Mouse (Mus musculus) neural tube, embryonic 13.5 days (tissue): ENCODE measurements at regions not wholly inside any gene's neighbourhood (a gene's known extent, or its start where the extent isn't known, plus 50 kb on each side); places are given as distances from the start of the nearest gene placed in this dataset.

Experiments
- ATAC-seq: fragments of 200-750 bp; cut with Nextera tagmentation; 2 replicates; pipeline ENCODE4 v1.8.0; 2017; ENCODE audit warnings: low read depth, mild to moderate bottlenecking, moderate TSS enrichment, moderate library complexity
- H3K27ac ChIP-seq: fragments of 300-500 bp; sonication (generic); replicated peaks from 2 replicates; pipeline ENCODE4 v1.5.1; 2015; ENCODE audit warnings: moderate library complexity, mild to moderate bottlenecking, inconsistent platforms
- H3K27me3 ChIP-seq: fragments of 300-500 bp; sonication (generic); 2 replicates; pipeline ENCODE4 v1.6.1; 2015; ENCODE audit warnings: mild to moderate bottlenecking, inconsistent platforms
- H3K36me3 ChIP-seq: fragments of 300-500 bp; sonication (generic); 2 replicates; pipeline ENCODE4 v1.6.1; 2015; ENCODE audit warnings: mild to moderate bottlenecking, inconsistent platforms
- H3K4me1 ChIP-seq: fragments of 300-500 bp; sonication (generic); replicated peaks from 2 replicates; pipeline ENCODE4 v1.6.1; 2015; ENCODE audit warnings: inconsistent platforms
- H3K4me2 ChIP-seq: fragments of 300-500 bp; sonication (generic); 2 replicates; pipeline ENCODE4 v1.6.1; 2015; ENCODE audit warnings: inconsistent platforms, mild to moderate bottlenecking, moderate library complexity
- H3K4me3 ChIP-seq: fragments of 300-500 bp; sonication (generic); 2 replicates; pipeline ENCODE4 v1.5.1; 2015; ENCODE audit warnings: mild to moderate bottlenecking, inconsistent platforms
- H3K9ac ChIP-seq: fragments of 300-500 bp; sonication (generic); 2 replicates; pipeline ENCODE4 v1.6.1; 2015; ENCODE audit warnings: moderate library complexity, mild to moderate bottlenecking, inconsistent platforms
- H3K9me3 ChIP-seq: fragments of 300-500 bp; sonication (generic); 2 replicates; pipeline ENCODE4 v1.6.1; 2016; ENCODE audit warnings: inconsistent platforms
- WGBS: fragments of 180-500 bp; shearing (Covaris S2); methylation state at CpG from one replicate; pipeline ENCODE4 v1.1.7; 2015; 5-methylcytosine and 5-hydroxymethylcytosine counted together

DNA sequence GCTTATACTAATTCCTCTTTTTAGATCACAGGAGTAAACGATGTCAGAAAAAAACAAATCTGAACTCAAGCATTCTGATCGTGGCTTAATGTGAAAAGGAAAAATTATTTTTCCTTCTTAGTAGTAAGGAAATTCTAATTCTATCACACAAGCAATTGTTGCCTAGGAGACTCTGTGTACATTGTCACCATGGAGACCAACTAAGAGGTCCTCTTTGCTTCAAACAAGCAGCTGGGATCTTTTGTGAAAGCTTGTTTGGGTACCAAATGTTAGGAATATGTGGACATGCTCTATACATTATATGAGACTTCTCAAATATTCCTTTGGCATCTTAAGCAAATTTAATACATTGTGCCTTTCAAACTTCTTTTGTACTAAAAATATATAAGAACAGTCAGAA, 345.9 kb upstream of the Atp10a start:
- Histone ChIP-seq H3K9ac (no peak overlapping the region), H3K4me1 (no peaks in the 10 kb centered on the region), H3K27me3 (no peaks in the 10 kb centered on the region), H3K4me3 (no peak overlapping the region), H3K27ac (no peak overlapping the region), H3K9me3 (no peaks in the 10 kb centered on the region), H3K4me2 (no peak overlapping the region), H3K36me3 (no peaks in the 10 kb centered on the region)
- 74% methylated on average over 2 of the region's 2 CpGs for WGBS
- no peak for ATAC-seq

DNA sequence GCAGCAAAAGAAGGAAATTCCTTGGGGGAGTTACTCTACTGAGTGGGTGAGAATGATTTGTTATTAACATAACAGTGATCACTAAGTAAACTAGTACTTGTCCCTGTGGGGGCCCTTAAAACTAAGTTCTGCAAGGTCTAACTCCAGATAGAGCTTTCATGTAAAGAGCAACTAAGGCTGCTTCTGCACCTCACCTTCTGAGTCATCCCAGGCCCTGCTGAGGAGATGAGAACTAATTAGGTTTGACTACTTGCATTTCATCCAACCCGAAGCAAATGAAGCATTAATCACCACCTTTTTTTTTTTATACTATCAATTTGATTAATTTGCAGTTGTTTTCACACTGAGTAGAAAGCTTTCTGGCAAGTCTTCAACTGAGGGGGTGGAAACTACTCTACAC, 333.6 kb upstream of the Atp10a start:
- 41% methylated on average over 1 of the region's 1 CpGs for WGBS
- Histone ChIP-seq H3K27ac (no peak overlapping the region), H3K4me3 (no peak overlapping the region), H3K4me2 (no peak overlapping the region), H3K9me3 (no peaks in the 10 kb centered on the region), H3K27me3 (no peaks in the 10 kb centered on the region), H3K4me1 (no peaks in the 10 kb centered on the region), H3K36me3 (no peaks in the 10 kb centered on the region), H3K9ac (no peak overlapping the region)
- no peak for ATAC-seq

DNA sequence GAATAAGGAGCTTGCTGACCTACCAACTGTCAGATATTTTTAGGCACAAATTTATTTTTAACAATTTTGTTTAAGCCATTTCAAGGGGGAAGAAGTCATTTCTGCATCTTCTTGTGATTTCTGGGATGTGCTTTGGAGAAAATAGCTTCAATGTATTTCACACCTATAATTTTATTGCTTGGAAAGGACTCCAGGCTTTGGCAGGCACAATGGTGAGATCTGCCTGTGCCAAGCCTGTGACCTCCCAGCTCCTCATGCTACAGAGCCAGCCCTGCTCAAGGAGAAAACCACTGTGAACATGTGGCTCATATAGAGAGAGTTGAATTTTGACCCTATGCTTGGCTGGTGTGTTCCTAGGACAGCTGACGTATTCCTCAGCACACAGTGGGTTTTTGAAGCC, 288.6 kb upstream of the Atp10a start:
- Histone ChIP-seq H3K36me3 (no peaks in the 10 kb centered on the region), H3K27ac (no peak overlapping the region), H3K4me1 (no peaks in the 10 kb centered on the region), H3K9ac (no peak overlapping the region), H3K4me3 (no peak overlapping the region), H3K9me3 (no peaks in the 10 kb centered on the region), H3K27me3 (no peaks in the 10 kb centered on the region), H3K4me2 (no peak overlapping the region)
- no peak for ATAC-seq
- 80% methylated on average over 1 of the region's 1 CpGs for WGBS

DNA sequence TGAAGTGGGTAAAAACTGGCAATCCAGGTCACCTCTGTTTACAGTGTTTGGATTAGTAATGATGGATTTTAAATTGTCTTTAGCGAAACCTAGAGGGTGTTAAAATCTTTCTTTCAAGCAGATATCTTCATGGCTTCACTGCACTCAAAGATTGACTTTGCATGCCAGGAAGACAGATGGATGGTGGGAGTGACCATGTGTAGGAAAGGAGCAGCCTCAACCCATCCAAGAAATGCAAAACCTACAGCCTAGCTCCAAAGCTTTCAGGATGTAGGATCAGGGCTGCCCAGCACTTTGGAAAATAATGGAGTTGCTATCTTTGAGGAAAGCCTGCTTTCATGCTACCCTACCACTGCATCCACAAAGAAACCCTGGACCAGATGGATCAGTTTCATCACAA, 272.6 kb upstream of the Atp10a start:
- Histone ChIP-seq H3K4me3 (no peak overlapping the region), H3K27ac (no peak overlapping the region), H3K9me3 (no peaks in the 10 kb centered on the region), H3K9ac (no peak overlapping the region), H3K4me2 (no peak overlapping the region), H3K27me3 (no peaks in the 10 kb centered on the region), H3K4me1 (no peaks in the 10 kb centered on the region), H3K36me3 (no peaks in the 10 kb centered on the region)
- 91% methylated on average over 1 of the region's 1 CpGs for WGBS
- ATAC-seq = no peak

DNA sequence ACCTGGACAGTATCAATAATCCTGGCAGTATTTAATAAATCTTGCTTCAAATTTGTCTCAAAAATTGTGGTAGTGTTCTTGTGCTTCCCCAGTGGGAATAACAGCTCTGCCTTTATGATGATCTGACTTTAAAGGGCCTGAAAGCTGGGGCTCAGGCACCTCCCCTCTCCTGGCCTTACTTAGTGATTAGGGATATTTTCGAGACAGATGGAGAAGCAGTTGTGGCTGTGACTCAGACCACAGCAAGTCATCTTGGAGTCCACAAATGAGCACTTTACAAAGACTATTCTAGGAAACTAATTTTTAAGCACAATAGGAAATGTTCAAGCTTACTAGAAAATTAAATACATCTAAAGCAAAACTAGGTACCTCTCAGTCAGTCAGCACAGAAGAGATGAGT, 267.6 kb upstream of the Atp10a start:
- H3K9me3 ChIP-seq = no peaks in the 10 kb centered on the region
- H3K27ac ChIP-seq = no peak overlapping the region
- no peaks in the 10 kb centered on the region for H3K4me1 ChIP-seq
- no peak overlapping the region for H3K4me3 ChIP-seq
- ATAC-seq = no peak
- H3K9ac ChIP-seq = no peak overlapping the region
- no peaks in the 10 kb centered on the region for H3K27me3 ChIP-seq
- no peaks in the 10 kb centered on the region for H3K36me3 ChIP-seq
- no peak overlapping the region for H3K4me2 ChIP-seq
- 79% methylated on average over 1 of the region's 1 CpGs for WGBS

DNA sequence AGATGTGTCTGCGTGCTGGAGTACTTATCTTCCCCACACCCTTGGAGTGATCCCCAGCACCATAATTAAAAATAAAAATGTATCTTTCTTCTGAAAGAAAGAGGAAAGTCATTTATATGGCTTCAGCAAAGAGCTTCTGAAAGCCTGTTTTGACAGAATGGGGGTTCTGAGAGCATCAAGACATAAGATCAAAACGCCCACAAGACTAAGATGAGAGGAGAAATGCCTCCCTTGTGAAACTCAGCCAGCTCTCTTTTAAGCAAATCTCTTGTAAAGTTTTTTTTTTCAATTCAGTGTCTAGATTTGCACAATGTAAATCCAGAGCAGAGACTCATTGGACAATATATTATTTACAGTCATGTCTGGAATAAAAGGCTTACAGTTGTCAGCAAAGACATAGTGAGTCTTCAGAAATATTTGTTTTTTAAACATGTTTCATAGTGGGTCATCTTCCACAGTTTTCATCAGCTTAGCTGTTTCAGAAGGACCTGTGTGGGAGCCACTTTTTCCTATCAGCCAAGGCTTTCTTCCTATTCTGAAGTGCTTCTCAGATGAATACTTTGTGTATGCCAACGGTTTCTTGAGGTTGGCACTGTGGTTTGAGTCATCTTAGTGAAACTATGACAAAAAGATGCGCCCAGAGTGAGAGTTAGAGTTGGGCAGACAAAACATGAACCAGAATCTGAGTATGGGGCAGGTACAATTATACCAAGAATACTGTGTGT, 263.4 kb upstream of the Atp10a start:
- no peaks in the 10 kb centered on the region for H3K27me3 ChIP-seq
- H3K9ac ChIP-seq = no peak overlapping the region
- H3K36me3 ChIP-seq = no peaks in the 10 kb centered on the region
- H3K9me3 ChIP-seq = no peaks in the 10 kb centered on the region
- ATAC-seq = no peak
- H3K27ac ChIP-seq = no peak overlapping the region
- WGBS = 85% methylated on average over 4 of the region's 4 CpGs
- no peak overlapping the region for H3K4me2 ChIP-seq
- peaks cover 4% of the 10 kb centered on the region for H3K4me1 ChIP-seq
- H3K4me3 ChIP-seq = no peak overlapping the region

DNA sequence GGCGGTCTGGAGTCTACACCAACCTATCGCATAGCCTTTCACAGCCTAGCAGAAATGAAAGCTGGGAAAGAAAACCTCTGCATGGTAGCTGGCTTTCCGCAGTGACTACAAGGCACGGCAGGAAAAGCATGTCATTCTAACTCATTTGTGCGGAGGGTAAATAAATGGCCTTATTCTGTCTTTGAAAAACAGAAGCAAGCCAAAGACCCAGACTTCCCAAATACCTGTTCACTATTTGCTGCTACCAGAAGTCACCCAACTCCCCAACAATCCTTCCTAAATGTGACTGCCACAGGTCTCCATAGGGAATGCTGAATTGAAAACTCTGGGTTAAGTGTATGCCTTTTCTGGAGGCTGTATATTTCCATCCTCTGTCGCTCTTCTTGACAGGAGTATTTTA, 258.0 kb upstream of the Atp10a start:
- peak overlapping the region; percentile 70 for H3K9ac ChIP-seq
- H3K27ac ChIP-seq = peak overlapping the region; percentile 95
- peaks cover 18% of the 10 kb centered on the region for H3K4me1 ChIP-seq
- peak overlapping the region; percentile 45 for H3K4me3 ChIP-seq
- no peaks in the 10 kb centered on the region for H3K9me3 ChIP-seq
- 6% methylated on average over 6 of the region's 6 CpGs for WGBS
- peak overlapping the region; percentile 62 for H3K4me2 ChIP-seq
- H3K36me3 ChIP-seq = no peaks in the 10 kb centered on the region
- 0 out of 2 replicates have a peak, but pooled peaks have one; percentile 1 for ATAC-seq
- H3K27me3 ChIP-seq = no peaks in the 10 kb centered on the region

DNA sequence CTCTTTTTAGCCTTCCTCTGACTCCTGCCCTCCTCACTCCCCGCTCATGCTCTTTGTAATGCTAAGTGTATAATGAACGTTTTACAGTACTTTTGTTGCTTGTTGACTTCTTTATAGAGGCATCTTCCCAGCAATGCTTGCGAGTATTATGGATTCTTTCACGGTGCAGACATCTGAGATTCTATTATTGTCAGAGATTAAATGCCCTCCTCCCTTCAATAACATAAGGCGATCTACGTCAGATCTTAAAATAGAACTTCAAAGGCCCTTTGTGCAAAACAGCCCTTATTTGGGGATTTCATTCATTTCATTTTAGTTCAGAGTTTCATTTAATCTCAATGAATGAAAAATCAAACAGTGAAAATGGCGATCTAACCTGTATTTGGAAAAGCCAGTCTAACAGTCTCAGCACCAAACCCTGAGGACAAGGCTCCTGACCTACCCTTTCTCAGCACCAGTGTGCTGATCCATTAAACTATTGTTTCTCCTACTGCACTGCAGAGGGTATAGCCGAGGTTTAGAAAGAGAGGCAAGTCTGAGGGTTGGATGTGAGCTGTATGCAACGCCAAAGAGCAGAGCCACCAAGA, 257.3 kb upstream of the Atp10a start:
- Histone ChIP-seq H3K27me3 (no peaks in the 10 kb centered on the region), H3K9ac (peak overlapping the region; percentile 70), H3K27ac (peak overlapping the region; percentile 95), H3K9me3 (no peaks in the 10 kb centered on the region), H3K36me3 (no peaks in the 10 kb centered on the region), H3K4me1 (peaks cover 18% of the 10 kb centered on the region), H3K4me2 (peak overlapping the region; percentile 62), H3K4me3 (peak overlapping the region; percentile 45)
- under 1% methylated on average over 9 of the region's 9 CpGs for WGBS
- ATAC-seq = peak; percentile 58

DNA sequence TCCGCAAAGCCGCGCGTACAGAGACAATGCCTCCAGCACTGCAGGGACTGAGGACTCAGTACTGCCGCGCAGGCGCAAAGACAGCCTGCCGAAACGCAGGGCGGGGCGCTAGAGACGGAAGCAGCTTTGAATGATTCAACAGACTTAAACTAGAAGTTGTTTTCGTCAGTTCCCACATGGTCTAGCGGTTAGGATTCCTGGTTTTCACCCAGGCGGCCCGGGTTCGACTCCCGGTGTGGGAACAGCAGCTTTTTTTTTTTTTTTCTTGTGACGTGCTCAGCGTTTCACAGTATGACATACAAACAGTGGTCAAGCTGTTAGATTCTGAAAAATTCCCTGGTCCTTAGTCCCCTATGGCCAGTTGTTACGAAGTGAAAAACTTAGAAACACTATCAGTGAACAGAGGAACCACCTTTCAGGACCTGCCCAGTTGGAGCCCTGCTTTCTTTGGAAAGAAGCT, 256.8 kb upstream of the Atp10a start:
- Histone ChIP-seq H3K36me3 (no peaks in the 10 kb centered on the region), H3K4me1 (peaks cover 18% of the 10 kb centered on the region), H3K9ac (peak overlapping the region; percentile 70)

DNA sequence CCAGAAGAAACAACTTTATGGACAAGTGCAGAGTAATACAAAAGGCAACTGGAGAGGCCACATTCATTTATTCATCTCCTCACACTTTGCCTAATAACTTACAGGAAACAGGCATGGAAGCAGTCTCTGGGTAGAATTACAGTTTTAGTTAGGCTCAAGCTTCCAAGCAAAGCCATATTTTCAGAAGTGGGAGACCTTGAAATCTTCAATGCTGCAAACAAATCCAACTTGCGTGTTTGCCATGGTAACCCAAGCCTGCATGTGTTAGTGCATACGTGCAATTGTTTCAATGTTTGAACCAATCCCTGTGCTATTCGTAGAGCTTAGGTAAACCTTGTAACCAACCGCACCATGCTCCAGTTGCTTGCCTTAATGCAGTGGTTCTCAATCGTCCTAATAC, 256.3 kb upstream of the Atp10a start:
- H3K9ac ChIP-seq = peak overlapping the region; percentile 63
- WGBS = 50% methylated on average over 5 of the region's 5 CpGs
- no peaks in the 10 kb centered on the region for H3K9me3 ChIP-seq
- peak overlapping the region; percentile 59 for H3K27ac ChIP-seq
- no peaks in the 10 kb centered on the region for H3K36me3 ChIP-seq
- H3K27me3 ChIP-seq = no peaks in the 10 kb centered on the region
- peak overlapping the region; percentile 45 for H3K4me3 ChIP-seq
- H3K4me2 ChIP-seq = peak overlapping the region; percentile 62
- ATAC-seq = no peak
- H3K4me1 ChIP-seq = peaks cover 18% of the 10 kb centered on the region

More for the DNA sequence above, 256.8 kb upstream of the Atp10a start:
- Histone ChIP-seq H3K4me3 (peak overlapping the region; percentile 45), H3K9me3 (no peaks in the 10 kb centered on the region), H3K27me3 (no peaks in the 10 kb centered on the region), H3K27ac (peak overlapping the region; percentile 95), H3K4me2 (peak overlapping the region; percentile 62)
- ATAC-seq = peak; percentile 99
- under 1% methylated on average over 21 of the region's 21 CpGs for WGBS

DNA sequence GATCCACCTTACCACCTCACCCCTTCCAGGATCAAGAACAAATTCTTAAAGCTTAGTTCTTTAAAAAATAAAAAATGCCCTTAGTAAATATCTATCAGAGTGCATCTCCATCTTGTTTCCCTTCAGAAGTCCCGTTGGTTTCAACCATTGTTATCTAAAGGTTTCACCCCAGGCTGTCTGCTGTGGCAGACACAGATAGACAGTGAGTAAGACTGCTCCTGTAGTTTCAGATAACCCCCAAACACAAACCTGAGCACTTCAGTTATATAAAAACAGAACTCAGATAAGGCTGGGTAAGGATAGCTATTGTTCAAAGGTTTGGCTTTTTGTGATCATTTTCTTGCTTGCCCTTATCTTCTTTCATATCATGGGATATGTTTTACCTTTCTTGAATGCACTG, 255.4 kb upstream of the Atp10a start:
- Histone ChIP-seq H3K4me1 (peaks cover 18% of the 10 kb centered on the region), H3K27me3 (no peaks in the 10 kb centered on the region), H3K9ac (no peak overlapping the region), H3K36me3 (no peaks in the 10 kb centered on the region), H3K9me3 (no peaks in the 10 kb centered on the region), H3K27ac (no peak overlapping the region), H3K4me3 (no peak overlapping the region), H3K4me2 (no peak overlapping the region)
- no peak for ATAC-seq
- WGBS = 91% methylated on average over 1 of the region's 1 CpGs

DNA sequence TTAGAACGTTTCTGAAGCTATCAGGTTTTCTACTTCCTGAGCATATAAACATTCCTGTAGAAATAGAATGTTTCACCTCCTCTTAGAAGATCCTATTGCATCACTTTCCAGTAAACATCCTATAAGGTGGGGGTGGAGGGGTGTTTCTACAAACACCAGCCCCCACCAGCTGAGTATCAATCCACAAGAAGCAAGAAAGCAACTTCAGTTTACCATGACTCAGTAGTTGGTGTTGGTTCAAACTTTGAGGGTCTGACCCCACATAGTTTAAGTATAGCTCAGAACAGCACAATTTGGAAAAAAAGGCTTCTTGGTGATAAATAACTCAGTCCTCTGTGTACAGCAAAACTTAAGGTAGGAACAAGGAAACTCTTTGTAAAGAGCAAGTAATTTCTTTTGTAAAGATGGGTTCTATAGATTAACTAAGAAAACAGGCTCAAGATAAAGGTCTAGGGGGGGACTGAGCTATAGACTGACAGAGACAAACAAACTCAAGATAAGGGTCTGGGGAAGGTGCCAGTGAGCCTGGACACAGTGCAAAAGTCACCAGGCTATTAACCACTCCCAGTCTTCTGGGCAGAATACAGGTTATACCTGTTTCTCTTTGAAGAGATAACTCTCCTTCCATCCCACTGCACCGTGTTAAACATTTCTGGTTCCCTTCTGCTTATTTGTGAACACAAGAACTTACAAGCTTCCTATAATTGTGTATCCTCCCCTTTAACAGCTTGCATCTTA, 218.9 kb upstream of the Atp10a start:
- no peak overlapping the region for H3K4me3 ChIP-seq
- no peak overlapping the region for H3K4me2 ChIP-seq
- no peak overlapping the region for H3K9ac ChIP-seq
- no peak for ATAC-seq
- no peaks in the 10 kb centered on the region for H3K27me3 ChIP-seq
- H3K9me3 ChIP-seq = no peaks in the 10 kb centered on the region
- H3K4me1 ChIP-seq = no peaks in the 10 kb centered on the region
- WGBS = 79% methylated on average over 2 of the region's 2 CpGs
- no peak overlapping the region for H3K27ac ChIP-seq
- no peaks in the 10 kb centered on the region for H3K36me3 ChIP-seq
